Mouse (Mus musculus) brain, embryonic 14.5 days (tissue): Measurements from ENCODE around the gene Ugt1a5.

ENCODE experiments used
- CTCF ChIP-seq: fragments of 200-500 bp; IDR thresholded peaks from 2 replicates; pipeline ENCODE4 v1.5.1; 2012; ENCODE audit warnings: inconsistent platforms, mild to moderate bottlenecking, moderate library complexity, borderline replicate concordance; ENCODE audit not compliant: insufficient read depth, insufficient read length; ENCODE audit errors: extremely low read depth
- POLR2A ChIP-seq: fragments of 200-500 bp; IDR thresholded peaks from 2 replicates; pipeline ENCODE4 v1.6.1; 2012; ENCODE audit warnings: mild to moderate bottlenecking, inconsistent platforms, borderline replicate concordance; ENCODE audit not compliant: poor library complexity, insufficient read depth, insufficient read length, severe bottlenecking; ENCODE audit errors: extremely low read depth

DNA sequence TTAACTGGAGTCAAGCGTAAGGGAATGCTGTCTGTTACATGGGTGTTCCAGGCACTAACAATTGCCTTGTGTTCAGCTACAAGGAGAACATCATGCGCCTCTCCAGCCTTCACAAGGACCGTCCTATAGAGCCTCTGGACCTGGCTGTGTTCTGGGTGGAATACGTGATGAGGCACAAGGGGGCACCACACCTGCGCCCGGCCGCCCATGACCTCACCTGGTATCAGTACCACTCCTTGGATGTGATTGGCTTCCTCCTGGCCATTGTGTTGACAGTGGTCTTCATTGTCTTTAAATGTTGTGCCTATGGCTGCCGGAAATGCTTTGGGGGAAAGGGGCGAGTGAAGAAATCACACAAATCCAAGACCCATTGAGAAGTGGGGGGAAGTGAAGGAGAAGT, 52.2 kb downstream of the Ugt1a5 start:
- no peak for TF ChIP-seq CTCF
- no peak for TF ChIP-seq POLR2A
